Mouse (Mus musculus): ENCODE data around the gene Nrf1. TPM values are rescaled to one million over a fixed set of nuclear protein-coding genes. Genes with fewer than 3 reads are reported as not detected.

The Nrf1 gene
- total RNA-seq, 2 experiments from 2014 or later, result 9.6 to 11.0 TPM

GRCm38 (mm10) chr6:30072476-30072875 is 24.7 kb downstream of the Nrf1 start:
- no peak for DNase-seq
- intact Hi-C loops (cut with DNase I), result no loop called here

- DNase-seq, result no peak
- intact Hi-C loops (cut with DNase I), result no loop called here
Observed at GRCm38 (mm10) chr6:30078938-30079529, 31.2 kb downstream of the Nrf1 start.

- intact Hi-C loops (cut with DNase I), result loop anchor here (2.0 to 5.0 kb wide), 2 partner anchors 169 to 229 kb away; no protein-coding TSS in a partner anchor
Observed at GRCm38 (mm10) chr6:30081339-30081738, 33.6 kb downstream of the Nrf1 start.

GRCm38 (mm10) chr6:30083307-30083706 is 35.5 kb downstream of the Nrf1 start:
- intact Hi-C loops (cut with DNase I), result loop anchor here (5.0 kb wide), 1 partner anchor 171 kb away; no protein-coding TSS in a partner anchor
- DNase-seq, result no peak

More at GRCm38 (mm10) chr6:30081339-30081738, 33.6 kb downstream of the Nrf1 start:
- DNase-seq, result no peak

GRCm38 (mm10) chr6:30085351-30085750 is 37.6 kb downstream of the Nrf1 start:
- intact Hi-C loops (cut with DNase I), result no loop called here
- DNase-seq, result no peak

DNA sequence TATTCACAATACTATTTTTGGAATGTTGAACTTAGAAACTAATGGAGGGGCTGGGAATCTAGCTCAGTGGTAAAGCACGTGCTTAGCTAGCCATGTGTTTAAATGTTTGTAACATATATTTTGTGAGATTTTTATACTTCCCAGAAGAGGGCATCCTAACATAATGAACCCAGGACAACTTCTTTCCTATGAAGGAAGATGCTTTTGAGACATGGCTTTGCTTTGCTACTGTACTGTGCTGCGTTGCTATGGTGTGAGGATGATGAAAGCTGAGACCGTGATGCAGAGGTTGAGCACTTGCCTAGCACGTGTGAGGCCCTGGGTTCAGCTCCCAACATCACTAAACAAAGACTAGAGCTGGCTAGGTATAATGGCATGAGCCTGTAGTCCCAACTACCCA is 43.4 kb downstream of the Nrf1 start:
- intact Hi-C loops (cut with DNase I), result loop anchor here (5.0 to 10.0 kb wide), 2 partner anchors 116 to 264 kb away; no protein-coding TSS in a partner anchor
- DNase-seq, result no peak

DNA sequence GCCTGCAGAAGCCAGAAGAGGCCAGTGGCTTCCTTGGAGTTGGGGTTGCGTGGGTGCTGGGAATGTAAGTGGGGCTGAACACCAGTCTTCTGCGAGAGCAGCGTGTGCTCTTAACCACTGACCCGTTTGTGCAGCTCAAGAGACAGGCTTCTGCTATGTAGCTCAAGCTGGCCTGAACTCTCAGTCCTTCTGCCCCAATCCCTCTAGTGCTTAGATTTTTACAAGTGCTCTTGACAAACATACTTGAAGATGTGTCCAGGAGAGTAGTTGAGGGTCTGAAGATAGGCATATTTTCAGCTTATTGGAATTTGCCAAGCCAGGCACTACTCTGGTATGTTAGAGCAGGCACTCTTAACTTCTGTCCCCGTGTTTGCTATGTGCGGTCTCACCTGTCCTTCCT is 45.0 kb downstream of the Nrf1 start:
- DNase-seq, result no peak
- intact Hi-C loops (cut with DNase I), result loop anchor here (5.0 to 10.0 kb wide), 2 partner anchors 114 to 262 kb away; no protein-coding TSS in a partner anchor

- intact Hi-C loops (cut with DNase I), result no loop called here
- DNase-seq, result no peak
Observed at GRCm38 (mm10) chr6:30101773-30102415, 54.1 kb downstream of the Nrf1 start.

DNA sequence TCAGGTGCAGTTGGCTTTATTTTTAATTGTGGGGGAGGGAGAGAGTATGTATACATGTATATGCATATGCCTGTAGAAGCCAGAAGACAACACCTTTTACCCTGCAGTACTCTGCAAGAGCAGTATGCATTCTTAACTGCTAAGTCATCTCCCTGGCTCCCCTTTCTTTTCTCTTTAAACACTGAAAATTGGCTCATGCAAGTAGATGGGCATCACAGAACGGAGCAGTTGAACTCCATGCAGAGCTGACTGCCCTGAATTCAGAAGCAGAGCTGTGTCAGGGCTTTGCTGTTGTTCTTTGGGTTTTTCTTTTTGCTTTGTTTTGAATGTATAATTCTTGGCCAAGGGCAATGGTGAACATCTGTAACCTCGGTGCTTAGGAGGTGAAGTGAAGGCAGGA is 58.3 kb downstream of the Nrf1 start:
- no peak for DNase-seq
- intact Hi-C loops (cut with DNase I), result no loop called here

DNA sequence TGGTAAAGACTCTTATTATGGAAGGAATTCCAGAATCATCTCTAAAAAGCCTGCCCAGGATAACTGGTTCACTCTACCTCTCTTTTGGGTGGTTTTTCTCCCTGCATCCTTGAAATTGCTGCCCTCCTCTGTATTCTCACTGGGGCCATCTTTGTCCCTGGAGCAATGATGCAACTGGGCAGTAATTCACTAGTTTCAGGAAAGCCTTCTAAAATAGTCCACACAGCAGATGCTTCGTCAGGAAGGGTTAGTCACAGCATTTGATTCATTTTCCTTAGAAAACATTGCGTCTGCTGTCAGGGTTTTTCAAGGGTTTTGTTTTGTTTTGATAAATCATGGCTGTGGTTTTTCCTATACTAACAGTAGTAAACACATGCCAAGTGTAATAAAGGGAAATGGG is 59.7 kb downstream of the Nrf1 start:
- intact Hi-C loops (cut with DNase I), result no loop called here
- DNase-seq, result no peak

DNA sequence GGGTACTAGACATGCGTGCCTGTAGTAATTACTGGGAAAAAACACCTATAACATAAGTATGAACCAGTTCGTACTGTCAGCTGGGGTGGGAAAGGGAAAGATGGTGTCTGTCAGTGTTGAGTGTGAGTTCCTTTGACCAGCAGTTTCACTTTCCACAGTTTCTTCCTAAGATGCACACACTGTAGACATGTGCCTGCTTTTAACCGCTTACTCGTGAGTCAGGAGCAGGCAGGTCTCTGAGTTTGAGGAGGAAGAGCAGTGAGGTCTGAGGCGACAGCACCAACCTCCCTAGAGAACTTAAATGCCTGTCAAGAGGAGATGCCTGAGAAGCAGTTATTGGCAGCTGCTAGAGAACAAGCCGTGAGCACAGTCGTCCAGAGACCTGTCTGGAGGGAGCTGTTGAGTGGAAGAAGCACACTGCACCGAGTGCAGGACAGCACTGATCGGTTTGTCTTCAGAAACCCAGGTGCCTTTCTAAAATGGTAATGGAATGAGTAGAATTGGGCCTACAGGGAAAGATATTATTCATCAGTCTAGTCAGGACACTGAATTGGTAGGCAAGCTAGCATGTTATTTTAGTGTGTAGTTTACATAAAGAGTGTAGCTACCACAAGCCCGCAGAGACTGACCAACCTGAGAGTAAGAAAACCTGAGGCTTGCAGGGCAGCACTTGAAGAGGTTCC is 62.2 kb downstream of the Nrf1 start:
- intact Hi-C loops (cut with DNase I), result loop anchor here (5.0 kb wide), 1 partner anchor 92 kb away; no protein-coding TSS in a partner anchor
- no peak for DNase-seq

DNA sequence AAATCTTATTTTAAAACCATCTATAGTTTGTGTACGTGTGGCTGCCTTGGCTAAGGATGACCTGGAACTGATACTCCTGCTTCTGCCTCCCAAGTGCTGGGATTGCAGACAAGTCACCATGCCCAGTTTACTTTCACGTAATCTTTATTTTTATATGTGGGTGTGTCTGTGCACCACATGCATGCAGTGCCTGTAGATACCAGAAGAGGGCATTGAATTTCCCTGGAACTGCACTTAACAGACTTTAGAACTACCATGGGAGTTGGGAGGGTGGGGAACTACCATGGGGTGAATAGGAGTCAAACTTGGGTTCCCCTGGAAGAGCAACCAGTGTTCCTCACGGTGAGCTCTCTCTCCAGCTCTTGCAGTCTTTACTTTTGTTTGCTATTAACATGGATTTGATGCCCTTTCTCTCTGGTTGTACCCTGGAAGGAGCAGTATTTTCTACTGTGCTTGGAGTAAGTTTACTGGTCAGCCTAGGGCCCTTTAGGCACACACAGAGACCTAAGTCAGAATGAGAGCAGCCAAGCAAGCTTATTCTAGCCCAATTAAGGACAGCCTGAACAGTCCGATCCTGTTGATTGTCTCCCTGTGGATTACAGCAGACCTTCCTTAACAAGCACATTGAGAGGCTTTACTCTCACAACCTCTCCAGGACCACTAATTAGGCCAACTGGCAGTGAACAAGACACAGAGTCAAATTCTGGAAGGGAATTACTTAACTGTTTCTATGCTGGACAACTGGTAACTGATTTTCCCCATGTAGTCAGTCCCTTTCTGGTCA is 64.8 kb downstream of the Nrf1 start:
- no peak for DNase-seq
- intact Hi-C loops (cut with DNase I), result loop anchor here (5.0 kb wide), 1 partner anchor 90 kb away; no protein-coding TSS in a partner anchor

DNA sequence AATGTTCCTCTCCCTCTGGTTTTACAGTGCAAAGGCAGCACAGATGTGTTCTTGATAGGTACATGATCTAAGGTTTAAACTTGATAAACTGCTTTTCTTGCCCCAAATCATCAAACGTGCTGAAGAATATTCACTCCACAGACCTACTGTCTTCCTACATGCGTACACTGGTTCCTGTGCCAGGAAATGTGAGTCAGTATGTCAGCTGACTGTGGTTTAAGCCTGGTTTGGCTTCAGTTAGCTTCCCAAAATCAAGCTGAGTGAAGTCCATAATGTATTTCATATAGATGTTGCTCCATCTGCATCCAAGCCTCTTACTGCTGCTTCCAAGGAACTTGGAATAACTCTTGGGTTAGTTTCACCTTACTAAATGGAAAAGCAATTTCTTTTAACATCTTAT is 66.3 kb downstream of the Nrf1 start:
- intact Hi-C loops (cut with DNase I), result loop anchor here (5.0 kb wide), 1 partner anchor 88 kb away; no protein-coding TSS in a partner anchor
- no peak for DNase-seq

GRCm38 (mm10) chr6:30121152-30121551 is 73.4 kb downstream of the Nrf1 start:
- intact Hi-C loops (cut with DNase I), result no loop called here
- DNase-seq, result no peak

- intact Hi-C loops (cut with DNase I), result no loop called here
- DNase-seq, result no peak
Observed at GRCm38 (mm10) chr6:30121600-30121999, 73.8 kb downstream of the Nrf1 start.

DNA sequence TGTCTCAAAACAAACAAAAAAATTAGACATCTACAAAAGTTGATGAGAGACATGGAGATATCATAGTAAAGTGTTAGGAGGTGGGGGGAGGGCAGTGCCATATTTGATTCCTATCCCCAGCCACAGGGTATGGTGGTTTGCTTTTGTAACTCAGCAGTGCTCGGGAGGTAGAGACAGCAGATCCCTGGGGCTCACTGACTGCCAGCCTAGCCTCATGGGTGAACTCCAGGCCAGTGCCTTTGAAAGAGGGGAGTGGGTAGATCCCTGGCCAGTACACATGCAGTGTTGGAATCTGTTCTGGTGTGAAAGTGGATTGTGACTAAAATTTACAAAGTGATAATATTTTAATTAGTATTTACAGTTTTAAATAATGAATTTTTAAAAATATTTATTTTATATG is 75.6 kb downstream of the Nrf1 start:
- intact Hi-C loops (cut with DNase I), result no loop called here

GRCm38 (mm10) chr6:30126060-30126459 is 78.3 kb downstream of the Nrf1 start:
- intact Hi-C loops (cut with DNase I), result no loop called here
- no peak for DNase-seq

More for the DNA sequence above, 75.6 kb downstream of the Nrf1 start:
- DNase-seq, result no peak

- no peak for DNase-seq
- intact Hi-C loops (cut with DNase I), result no loop called here
Observed at GRCm38 (mm10) chr6:30126766-30127165, 79.0 kb downstream of the Nrf1 start.

GRCm38 (mm10) chr6:30132399-30132798 is 84.6 kb downstream of the Nrf1 start:
- DNase-seq, result no peak

DNA sequence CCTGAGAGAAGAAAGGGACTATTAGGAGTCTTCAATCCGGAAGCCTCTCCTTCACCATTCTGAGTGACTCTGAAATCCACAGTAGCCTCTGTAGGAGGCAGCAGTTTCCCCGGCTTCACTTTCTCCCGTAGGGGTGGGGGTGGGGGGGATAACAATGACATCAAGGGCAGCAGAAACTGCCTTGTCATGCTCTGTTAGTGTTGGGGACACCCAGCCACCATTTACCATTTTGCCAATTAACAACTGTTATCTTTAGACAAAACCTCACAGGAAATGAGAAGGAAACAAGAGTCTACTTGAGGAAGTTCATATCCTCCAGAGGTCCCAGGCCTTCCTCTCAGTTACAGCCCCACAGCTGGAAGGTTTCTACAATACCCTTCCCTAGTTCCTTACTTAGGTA is 87.8 kb downstream of the Nrf1 start:
- no peak for DNase-seq
- intact Hi-C loops (cut with DNase I), result no loop called here

More at GRCm38 (mm10) chr6:30132399-30132798, 84.6 kb downstream of the Nrf1 start:
- intact Hi-C loops (cut with DNase I), result no loop called here

DNA sequence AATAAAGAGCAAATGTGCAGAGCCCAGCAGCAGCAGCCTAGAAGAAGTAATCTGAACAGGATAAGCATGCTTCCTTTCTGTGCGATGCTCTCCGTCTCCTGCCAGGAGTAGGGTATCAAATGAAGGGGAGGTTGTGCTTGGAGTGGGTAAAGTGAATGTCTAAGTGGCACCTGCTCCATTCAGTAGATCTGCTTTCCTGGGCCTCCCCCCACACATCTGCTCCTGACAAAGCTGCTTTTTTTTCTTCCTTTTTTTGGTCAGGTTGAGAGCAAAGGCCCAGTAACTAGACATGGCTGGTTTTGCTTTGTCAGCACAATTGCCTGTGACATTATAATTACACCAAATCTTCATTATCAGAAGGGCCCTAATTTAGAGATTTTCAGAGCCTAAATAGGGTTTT is 89.4 kb downstream of the Nrf1 start:
- no peak for DNase-seq
- intact Hi-C loops (cut with DNase I), result no loop called here
